Mouse (Mus musculus) 3134 (cell line): ENCODE measurements around the gene Bin2.

ENCODE experiments used
- DNase-seq: peaks from one replicate; pipeline ENCODE4 v3.0.0-alpha.2; 2011; ENCODE audit warnings: low spot score; ENCODE audit not compliant: insufficient read length; ENCODE audit errors: extremely low read depth

Gene Bin2

DNA sequence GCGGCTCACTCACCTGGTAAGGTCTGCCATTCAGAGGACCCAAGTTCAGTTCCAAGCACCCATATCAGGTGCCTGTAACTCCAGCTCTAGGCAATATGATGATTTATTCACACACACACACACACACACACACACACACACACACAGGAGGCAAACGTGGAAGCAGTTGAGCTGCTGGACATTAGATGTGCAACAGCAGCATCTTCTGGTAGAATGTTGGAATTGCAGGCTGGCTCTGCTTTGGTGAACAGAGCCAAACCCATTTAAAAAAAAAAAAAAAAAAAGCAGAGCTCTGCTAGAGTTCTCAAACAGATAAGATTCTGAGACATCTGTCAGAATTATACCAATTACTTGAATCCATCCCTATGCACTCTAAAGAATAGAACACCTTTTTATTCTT lies 13.7 kb upstream of the Bin2 start:
- DNase-seq: peak; percentile 40

GRCm38 (mm10) chr15:100681770-100682169 lies 12.4 kb upstream of the Bin2 start:
- no peak for DNase-seq

GRCm38 (mm10) chr15:100680381-100680780 lies 11.0 kb upstream of the Bin2 start:
- no peak for DNase-seq

DNA sequence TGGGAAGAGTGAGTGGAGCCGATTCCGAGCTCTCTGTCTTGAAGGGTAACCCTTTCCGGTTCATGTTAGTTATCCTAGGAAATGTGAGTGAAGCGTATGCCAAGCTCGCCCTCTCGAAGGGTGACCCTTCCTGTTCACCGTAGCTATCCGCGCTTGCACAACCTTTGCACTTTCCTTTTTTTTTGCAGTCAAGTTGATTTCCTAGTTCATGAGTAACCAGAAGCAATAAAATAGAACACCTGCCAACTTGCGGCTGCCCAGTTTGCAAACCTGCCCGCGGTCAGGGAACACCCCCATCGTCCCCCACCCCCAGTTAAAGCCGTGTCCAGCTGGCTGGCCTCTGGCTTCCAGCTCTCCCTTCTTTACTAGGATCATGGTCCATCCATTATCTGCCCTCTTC lies 9.7 kb upstream of the Bin2 start:
- no peak for DNase-seq

DNA sequence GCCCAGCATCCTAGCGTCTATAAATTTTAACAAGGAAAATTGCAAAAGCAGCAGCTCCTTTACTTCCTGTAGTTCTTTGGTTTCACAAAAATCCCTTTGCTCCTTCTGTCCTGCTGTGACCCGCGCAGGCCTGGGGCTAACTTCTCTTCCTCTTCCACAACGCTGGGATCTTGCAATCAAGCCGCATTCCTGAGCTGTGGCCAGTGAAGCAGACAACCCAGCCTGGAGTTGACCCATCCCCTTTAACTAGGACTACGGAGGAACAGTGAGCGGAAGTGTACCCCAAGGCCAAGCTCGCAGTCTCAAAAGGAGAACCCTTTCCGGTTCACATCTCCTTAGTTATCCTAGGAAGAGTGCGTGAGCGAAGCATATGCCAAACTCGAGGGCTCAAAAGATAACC lies 9.2 kb upstream of the Bin2 start:
- DNase-seq: no peak

- no peak for DNase-seq
Measured at GRCm38 (mm10) chr15:100677675-100678074, 8.3 kb upstream of the Bin2 start.

DNA sequence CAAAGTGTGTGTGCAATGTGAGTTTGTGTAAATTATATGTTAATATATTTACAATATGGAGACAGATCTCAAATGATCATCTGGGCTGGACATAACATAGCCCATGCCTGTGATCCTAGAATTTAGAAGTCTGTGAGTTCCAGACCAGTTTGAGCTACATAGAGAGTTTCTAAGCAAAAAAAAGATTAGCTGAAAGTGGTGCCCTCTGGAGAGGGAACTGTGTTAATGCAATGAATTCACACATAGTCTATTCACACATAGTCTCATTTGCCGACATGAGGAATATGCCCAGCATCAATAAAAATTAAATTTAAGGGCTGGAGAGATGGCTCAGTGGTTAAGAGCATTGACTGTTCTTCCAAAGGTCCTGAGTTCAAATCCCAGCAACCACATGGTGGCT lies 7.2 kb upstream of the Bin2 start:
- no peak for DNase-seq

GRCm38 (mm10) chr15:100675486-100675885 lies 6.1 kb upstream of the Bin2 start:
- DNase-seq: no peak

DNA sequence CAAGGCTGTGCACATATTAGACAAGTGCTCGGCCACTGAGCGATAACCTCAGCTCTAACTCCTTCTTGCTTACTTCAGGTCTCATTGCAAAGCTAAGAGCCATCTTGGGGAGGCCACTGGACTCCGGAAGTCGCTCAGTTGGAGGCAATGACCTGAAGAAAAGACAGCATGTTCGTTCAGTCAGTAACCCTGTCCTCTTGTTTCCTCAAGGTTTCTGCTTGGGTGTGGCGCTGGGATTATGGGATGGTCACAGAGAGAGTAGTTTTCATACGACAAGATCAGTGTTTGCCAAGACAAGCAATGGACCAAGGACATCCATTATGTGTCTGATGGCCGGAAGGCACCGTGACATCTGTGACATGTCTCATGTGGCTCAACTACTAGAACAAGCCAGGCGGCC lies 5.2 kb upstream of the Bin2 start:
- no peak for DNase-seq

DNA sequence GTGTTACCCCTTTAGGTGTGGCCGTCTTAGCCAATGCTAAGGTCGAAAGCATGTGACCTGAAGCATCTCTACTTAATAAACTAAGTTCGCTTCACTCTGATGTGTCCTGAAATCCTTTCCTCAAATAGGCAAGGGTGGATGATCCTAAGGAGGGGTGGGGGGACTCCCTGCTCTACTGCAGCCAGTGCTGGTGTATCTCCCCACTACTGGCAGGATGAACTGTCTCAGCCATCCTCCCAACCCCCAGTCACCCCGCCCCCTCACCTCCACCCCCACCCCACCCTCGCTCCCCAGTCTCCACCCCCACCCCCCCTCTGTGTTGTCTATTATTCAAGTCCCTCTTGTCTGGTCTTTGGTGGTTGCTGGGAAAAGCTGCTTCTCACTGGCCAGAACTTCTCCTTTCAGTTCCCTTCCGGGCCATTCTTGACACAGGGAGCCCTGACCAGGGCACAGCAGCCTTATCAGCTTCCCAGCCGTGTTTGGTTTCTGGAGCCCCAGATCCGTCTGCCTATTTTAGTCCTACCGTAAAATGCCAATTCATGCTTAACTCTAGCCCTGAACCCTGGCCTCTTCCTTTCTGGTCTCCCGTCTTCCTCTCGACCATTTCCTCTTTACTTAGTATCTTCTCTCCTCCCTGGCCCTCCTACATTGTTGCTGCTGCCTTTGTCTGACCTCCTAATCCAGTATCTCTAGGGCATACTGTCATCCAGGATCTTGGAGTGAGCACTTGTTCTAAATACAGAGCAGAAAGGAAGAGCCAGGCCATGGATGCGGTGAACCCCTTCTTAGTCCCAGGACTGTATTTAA lies 4.4 kb upstream of the Bin2 start:
- no peak for DNase-seq

GRCm38 (mm10) chr15:100670833-100671232 lies 1.5 kb upstream of the Bin2 start:
- no peak for DNase-seq

- no peak for DNase-seq
Measured at GRCm38 (mm10) chr15:100670004-100670403, 651 bp upstream of the Bin2 start.

GRCm38 (mm10) chr15:100667871-100668545 lies 1.3 kb downstream of the Bin2 start:
- DNase-seq: no peak

GRCm38 (mm10) chr15:100667420-100667819 lies 1.9 kb downstream of the Bin2 start:
- DNase-seq: no peak

DNA sequence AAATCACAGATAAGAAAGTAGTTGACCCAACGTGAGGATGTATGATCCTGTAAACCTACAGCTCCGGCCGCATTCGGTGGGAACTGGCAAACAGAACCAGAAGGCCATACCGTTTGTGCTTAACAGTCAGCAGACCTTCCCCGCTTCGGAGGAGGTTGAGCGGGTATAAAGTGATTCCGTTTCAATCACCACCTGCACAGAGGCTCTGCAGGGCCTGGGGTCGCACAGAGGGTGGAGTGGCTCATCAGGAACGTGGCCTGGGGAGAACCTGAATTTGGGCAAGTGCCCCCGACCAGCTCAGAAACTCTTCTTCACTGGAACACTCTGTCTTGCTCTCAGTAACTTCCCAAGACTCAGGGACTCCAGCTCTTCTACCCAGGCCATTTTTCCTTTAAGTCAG lies 2.5 kb downstream of the Bin2 start:
- no peak for DNase-seq

DNA sequence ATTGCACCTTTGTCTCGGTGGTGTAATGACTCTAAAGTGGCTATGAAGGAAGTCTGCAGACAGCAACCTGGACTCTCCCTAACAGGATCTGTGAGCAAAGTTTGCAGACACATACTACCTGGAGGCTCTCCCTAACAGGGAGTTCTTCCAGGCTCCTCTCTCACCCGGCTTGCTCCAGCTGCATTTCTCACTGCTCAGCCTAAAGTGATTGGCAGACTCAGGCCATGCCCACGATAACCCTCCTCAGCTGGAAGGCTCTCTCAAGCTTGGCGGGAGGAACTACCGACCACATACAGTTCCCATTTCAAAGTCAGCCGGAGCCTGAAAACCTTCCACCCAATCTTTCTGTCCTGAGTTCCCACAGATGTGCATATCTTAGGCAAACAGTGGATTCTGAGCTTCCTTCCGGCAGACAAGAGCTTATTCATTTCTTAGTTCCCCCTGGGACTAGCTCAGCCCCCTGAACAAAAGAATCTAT lies 3.1 kb downstream of the Bin2 start:
- no peak for DNase-seq

GRCm38 (mm10) chr15:100665411-100666218 lies 3.7 kb downstream of the Bin2 start:
- DNase-seq: no peak

DNA sequence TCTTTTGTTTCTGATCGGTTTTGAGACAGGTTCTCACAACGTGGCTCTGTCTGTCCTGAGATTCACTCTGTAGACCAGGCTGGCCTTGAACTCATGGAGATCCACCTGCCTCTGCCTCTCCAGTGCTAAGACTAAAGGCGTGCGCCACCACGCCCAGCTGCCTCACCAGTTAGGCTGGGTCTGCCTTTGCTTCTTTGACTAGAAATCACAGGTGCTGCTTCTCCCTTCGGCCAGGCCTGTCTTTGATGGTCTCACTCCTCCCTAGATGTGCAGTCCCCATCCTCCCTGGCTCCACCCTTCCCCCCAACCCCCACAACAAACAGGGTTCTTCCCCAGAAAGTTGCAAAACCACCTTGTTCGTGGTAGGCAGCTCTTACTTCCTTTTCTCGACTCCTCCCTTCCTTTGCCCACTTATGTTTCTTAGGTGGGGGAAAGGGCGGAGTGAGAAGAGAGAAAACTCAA lies 4.5 kb downstream of the Bin2 start:
- DNase-seq: no peak

- no peak for DNase-seq
Measured at GRCm38 (mm10) chr15:100660805-100661204, 8.5 kb downstream of the Bin2 start.

DNA sequence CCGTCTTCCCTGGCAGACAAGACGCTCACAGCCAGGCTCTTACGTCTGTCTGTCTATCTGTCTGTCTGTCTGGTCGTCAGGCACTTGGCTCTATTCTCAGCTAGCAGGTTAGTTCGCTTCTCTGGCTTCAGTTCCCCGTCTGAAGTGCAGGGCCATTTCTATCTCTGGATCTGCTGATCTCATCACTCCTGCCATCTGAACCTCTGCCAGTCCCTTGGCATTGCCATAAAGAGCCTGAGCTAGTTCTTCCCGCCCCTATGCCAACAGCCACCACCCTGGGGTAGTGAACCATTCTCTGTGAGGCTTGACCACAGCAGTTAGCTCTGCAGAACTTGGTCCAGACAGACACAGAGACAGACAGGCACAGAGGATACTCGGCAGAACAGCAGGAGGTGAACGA lies 9.0 kb downstream of the Bin2 start:
- no peak for DNase-seq

GRCm38 (mm10) chr15:100655201-100655600 lies 14.2 kb downstream of the Bin2 start:
- DNase-seq: no peak
